Mouse (Mus musculus) kidney, embryonic 16.5 days (tissue): ENCODE data around the gene P2rx2. TPM values are rescaled to one million over a fixed set of nuclear protein-coding genes. Genes with fewer than 3 reads are reported as not detected.

ENCODE experiments used
- polyA plus RNA-seq: library from polyadenylated mRNA; unstranded; fragments of >200 nt; fragmentation: Nextera tagmentation; extraction: Ambion mirVana; gene quantifications from 2 replicates; pipeline ENCODE4 v1.2.1, GENCODE M21; 2015

Gene P2rx2
- polyA plus RNA-seq, 1 experiment from 2014 or later: 1.2 TPM

Other genes starting within 250 kb of the P2rx2 start
- gene Gm35315, start 248.8 kb downstream of the P2rx2 start, polyA plus RNA-seq: 1.6 and 1.7 TPM in 2 replicates
- 2.3 and 2.6 TPM in 2 replicates for gene Plcxd1, start 243.2 kb downstream of the P2rx2 start, polyA plus RNA-seq
- 36.4 and 39.2 TPM in 2 replicates for gene Gtpbp6, start 235.0 kb downstream of the P2rx2 start, polyA plus RNA-seq
- 4.5 and 6.0 TPM in 2 replicates for gene Zfp605, start 233.1 kb downstream of the P2rx2 start, polyA plus RNA-seq
- gene Chfr, start 207.4 kb downstream of the P2rx2 start, polyA plus RNA-seq: 39.4 and 42.8 TPM in 2 replicates
- gene Golga3, start 166.5 kb downstream of the P2rx2 start, polyA plus RNA-seq: 19.2 and 19.6 TPM in 2 replicates
- gene Ankle2, start 112.2 kb downstream of the P2rx2 start, polyA plus RNA-seq: 24.3 and 25.5 TPM in 2 replicates
- 68.5 and 74.5 TPM in 2 replicates for gene Pgam5, start 73.3 kb downstream of the P2rx2 start, polyA plus RNA-seq
- 25.1 and 27.3 TPM in 2 replicates for gene Pxmp2, start 57.0 kb downstream of the P2rx2 start, polyA plus RNA-seq
- 30.3 and 32.1 TPM in 2 replicates for gene Pole, start 56.9 kb downstream of the P2rx2 start, polyA plus RNA-seq
- not detected in 2 replicates for gene Lrcol1, start 1.5 kb upstream of the P2rx2 start, polyA plus RNA-seq
- 8.6 and 9.8 TPM in 2 replicates for gene Fbrsl1, start 105.3 kb upstream of the P2rx2 start, polyA plus RNA-seq
- gene Galnt9, start 201.1 kb upstream of the P2rx2 start, polyA plus RNA-seq: 0.44 and 0.69 TPM in 2 replicates